Mouse (Mus musculus): ENCODE data around the gene Ddx24. TPM values are rescaled to one million over a fixed set of nuclear protein-coding genes. Genes with fewer than 3 reads are reported as not detected.
A peak's percentile ranks its signal among the peaks of the same experiment; 100 is the strongest.
"Not testable (repeated sequence)": the region's sequence is repeated elsewhere in the genome, so short reads cannot be mapped to it uniquely, and the experiment has no call there.

The Ddx24 gene
- polyA plus RNA-seq (2014; fragmentation: Nextera tagmentation; extraction: Ambion mirVana): 111 and 118 TPM in 2 replicates

DNA sequence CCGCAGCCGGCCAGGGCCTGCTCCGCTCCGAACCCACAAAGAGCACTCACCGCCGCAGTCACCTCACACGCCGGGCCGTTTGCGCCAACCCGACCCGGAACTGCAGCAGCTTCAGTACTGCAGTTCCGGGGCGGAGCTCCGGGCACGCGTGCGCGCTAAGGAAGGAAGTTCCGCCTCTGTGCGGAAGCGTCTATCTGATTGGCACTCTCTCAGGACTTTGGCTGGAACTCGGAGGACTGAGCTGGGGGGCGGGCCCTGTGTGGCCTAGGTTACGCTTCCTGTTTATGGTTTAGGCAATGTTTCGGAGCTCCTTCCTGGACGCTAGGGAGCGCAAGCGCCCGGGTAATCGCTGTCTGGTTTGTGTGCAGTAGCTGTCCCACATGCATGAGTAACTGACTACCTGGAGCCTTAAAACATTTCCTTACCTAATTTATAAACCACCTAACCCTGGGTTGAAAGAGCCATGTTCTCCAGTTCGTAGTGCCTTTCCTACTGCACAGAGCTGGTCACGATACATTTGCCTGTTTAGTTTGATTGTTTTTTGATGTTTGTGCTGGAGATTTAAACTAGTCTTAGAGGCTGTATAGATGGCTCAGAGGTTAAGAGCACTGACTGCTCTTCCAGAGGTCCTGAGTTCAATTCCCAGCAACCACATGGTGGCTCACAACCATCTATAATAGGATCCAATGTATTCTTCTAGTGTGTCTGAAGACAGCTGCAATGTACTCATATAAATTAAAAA is at the start of gene Ddx24:
Gene Ddx24 (minus strand): TSS at position 102 of the 742 bp plus-strand sequence.
- Histone ChIP-seq H3K27ac (ENCODE audit: low read depth, low read length) (0 out of 2 replicates have a peak within 1 kb of the TSS, but pooled peaks have one; percentile 27), H3K4me2 (ENCODE audit: low read depth) (peak within 1 kb of the TSS; percentile 88), H3K27me3 (ENCODE audit: control insufficient read depth, insufficient read depth, low read length) (no peaks in the 10 kb centered on the region), H3K9me3 (ENCODE audit: control insufficient read depth, low read length) (no peaks in the 10 kb centered on the region; the same call in 1 of the 2 replicates), H3K9ac (ENCODE audit: low read length) (peak within 1 kb of the TSS; percentile 76), H3K4me1 (ENCODE audit: control insufficient read depth, insufficient read depth, low read length) (peaks cover 10% of the 10 kb centered on the region; the same call in 1 of the 2 replicates), H3K4me3 (ENCODE audit: low read depth, low read length) (peak within 1 kb of the TSS; percentile 91), H3K36me3 (ENCODE audit: control insufficient read depth, insufficient read depth, low read length) (no peaks in the 10 kb centered on the region)
- peak; percentile 100 for ATAC-seq (ENCODE audit: insufficient read depth, low FRiP score, low TSS enrichment)
- DNase-seq (ENCODE audit: low spot score): peak; percentile 98
- 1% methylated on average over 33 of the region's 33 CpGs for WGBS

DNA sequence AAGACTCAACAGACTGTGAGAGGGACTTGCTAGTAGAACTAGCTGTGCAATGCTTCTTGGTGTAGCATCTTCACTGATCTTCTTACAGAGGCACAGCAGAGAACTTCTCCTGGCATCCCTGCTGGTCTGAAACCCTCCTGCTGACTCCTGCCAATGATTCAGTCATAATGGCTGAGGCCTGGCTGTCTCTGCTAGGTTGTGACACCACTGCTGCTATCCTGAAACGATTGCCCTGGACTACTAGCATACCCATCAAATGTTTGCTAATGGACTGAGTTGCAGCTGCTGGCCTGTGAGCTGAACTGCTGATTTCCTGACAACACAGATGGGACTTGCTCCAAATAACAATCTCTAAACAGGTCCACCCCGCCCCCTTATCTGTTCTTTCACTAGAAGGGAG is 48.9 kb upstream of the Ddx24 start:
- H3K36me3 ChIP-seq (ENCODE audit: control insufficient read depth, insufficient read depth, low read length): no peaks in the 10 kb centered on the region
- 48% methylated on average over 2 of the region's 2 CpGs for WGBS
- DNase-seq (ENCODE audit: low spot score) (no peak), ATAC-seq (ENCODE audit: insufficient read depth, low FRiP score, low TSS enrichment) (no peak)
- H3K9me3 ChIP-seq (ENCODE audit: control insufficient read depth, low read length): no peaks in the 10 kb centered on the region
- H3K4me3 ChIP-seq (ENCODE audit: low read depth, low read length): no peak overlapping the region
- no peak overlapping the region for H3K27ac ChIP-seq (ENCODE audit: low read depth, low read length)
- H3K9ac ChIP-seq (ENCODE audit: low read length): no peak overlapping the region
- no peak overlapping the region for H3K4me2 ChIP-seq (ENCODE audit: low read depth)
- no peaks in the 10 kb centered on the region for H3K27me3 ChIP-seq (ENCODE audit: control insufficient read depth, insufficient read depth, low read length)
- H3K4me1 ChIP-seq (ENCODE audit: control insufficient read depth, insufficient read depth, low read length): no peaks in the 10 kb centered on the region

DNA sequence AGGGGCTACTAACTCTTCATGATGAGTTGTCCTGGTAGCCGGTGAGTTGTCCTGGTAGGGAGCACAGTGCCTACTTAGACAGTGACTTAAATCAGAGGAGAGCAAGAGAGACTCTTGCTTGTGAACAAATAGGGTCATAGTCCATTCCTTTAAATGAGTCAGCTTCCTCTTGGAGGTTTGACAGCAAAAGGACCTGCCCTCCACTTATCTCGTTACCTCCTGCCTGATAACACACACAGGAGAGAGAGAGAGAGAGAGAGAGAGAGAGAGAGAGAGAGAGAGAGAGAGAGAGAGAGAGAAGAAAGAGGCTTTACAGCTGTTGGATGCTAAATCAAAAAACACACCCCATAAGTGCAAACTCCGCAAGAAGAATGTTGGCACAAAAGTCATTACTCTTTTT is 31.5 kb upstream of the Ddx24 start, which contains the start of gene Ifi27l2b:
Gene Ifi27l2b (minus strand): TSS at position 84 of the 400 bp plus-strand sequence.
- Histone ChIP-seq H3K9me3 (ENCODE audit: control insufficient read depth, low read length) (no peaks in the 10 kb centered on the region), H3K27me3 (ENCODE audit: control insufficient read depth, insufficient read depth, low read length) (no peaks in the 10 kb centered on the region), H3K36me3 (ENCODE audit: control insufficient read depth, insufficient read depth, low read length) (no peaks in the 10 kb centered on the region), H3K4me1 (ENCODE audit: control insufficient read depth, insufficient read depth, low read length) (no peaks in the 10 kb centered on the region), H3K9ac (ENCODE audit: low read length) (no peak within 1 kb of the TSS), H3K27ac (ENCODE audit: low read depth, low read length) (no peak within 1 kb of the TSS), H3K4me2 (ENCODE audit: low read depth) (no peak within 1 kb of the TSS), H3K4me3 (ENCODE audit: low read depth, low read length) (no peak within 1 kb of the TSS)
- DNase-seq (ENCODE audit: low spot score): no peak
- 88% methylated on average over 3 of the region's 3 CpGs for WGBS
- no peak for ATAC-seq (ENCODE audit: insufficient read depth, low FRiP score, low TSS enrichment)

DNA sequence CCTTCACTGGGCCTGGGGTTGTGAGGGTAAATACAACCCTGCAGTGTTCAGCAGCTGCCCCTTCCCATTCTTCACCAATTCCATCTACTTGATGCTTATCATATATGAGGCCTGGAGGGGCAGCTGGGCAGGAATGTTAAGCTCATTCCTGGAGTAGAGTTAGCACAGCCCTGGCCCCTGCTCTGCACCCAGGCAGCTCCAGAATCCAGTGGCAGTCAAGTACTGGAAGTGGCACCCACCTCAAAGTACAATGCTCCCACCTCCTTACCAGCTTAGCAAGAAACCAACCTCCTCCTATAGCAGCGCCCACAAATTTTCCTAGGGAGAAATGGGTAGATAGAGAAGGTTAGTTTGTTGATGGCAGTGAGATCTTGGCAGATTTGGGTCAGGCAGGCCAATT is 31.1 kb upstream of the Ddx24 start:
- not testable (repeated sequence) for H3K36me3 ChIP-seq (ENCODE audit: control insufficient read depth, insufficient read depth, low read length); H3K4me3 ChIP-seq (ENCODE audit: low read depth, low read length); DNase-seq (ENCODE audit: low spot score); H3K27ac ChIP-seq (ENCODE audit: low read depth, low read length); H3K27me3 ChIP-seq (ENCODE audit: control insufficient read depth, insufficient read depth, low read length); H3K9ac ChIP-seq (ENCODE audit: low read length); H3K9me3 ChIP-seq (ENCODE audit: control insufficient read depth, low read length); H3K4me2 ChIP-seq (ENCODE audit: low read depth); H3K4me1 ChIP-seq (ENCODE audit: control insufficient read depth, insufficient read depth, low read length); ATAC-seq (ENCODE audit: insufficient read depth, low FRiP score, low TSS enrichment)
- WGBS: no CpG with 5 or more reads among the region's 1 CpGs

DNA sequence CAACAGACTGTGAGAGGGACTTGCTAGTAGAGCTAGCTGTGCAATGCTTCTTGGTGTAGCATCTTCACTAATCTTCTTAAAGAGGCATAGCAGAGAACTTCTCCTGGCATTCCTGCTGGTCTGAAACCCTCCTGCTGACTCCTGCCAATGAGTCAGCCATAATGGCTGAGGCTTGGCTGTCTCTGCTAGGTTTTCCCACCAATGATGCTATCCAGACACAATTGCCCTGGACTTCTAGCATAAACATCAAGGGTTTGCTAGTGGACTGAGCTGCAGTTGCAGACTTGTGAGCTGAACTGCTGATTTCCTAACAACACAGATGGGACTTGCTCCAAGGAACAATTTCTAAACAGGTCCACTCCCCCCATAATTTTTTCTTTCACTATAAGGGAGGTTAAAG is 27.7 kb upstream of the Ddx24 start:
- no peak for ATAC-seq (ENCODE audit: insufficient read depth, low FRiP score, low TSS enrichment)
- H3K9me3 ChIP-seq (ENCODE audit: control insufficient read depth, low read length): no peaks in the 10 kb centered on the region
- DNase-seq (ENCODE audit: low spot score): no peak
- H3K27ac ChIP-seq (ENCODE audit: low read depth, low read length): no peak overlapping the region
- no peak overlapping the region for H3K4me3 ChIP-seq (ENCODE audit: low read depth, low read length)
- no peaks in the 10 kb centered on the region for H3K36me3 ChIP-seq (ENCODE audit: control insufficient read depth, insufficient read depth, low read length)
- no peak overlapping the region for H3K9ac ChIP-seq (ENCODE audit: low read length)
- H3K27me3 ChIP-seq (ENCODE audit: control insufficient read depth, insufficient read depth, low read length): no peaks in the 10 kb centered on the region
- H3K4me2 ChIP-seq (ENCODE audit: low read depth): no peak overlapping the region
- no peaks in the 10 kb centered on the region for H3K4me1 ChIP-seq (ENCODE audit: control insufficient read depth, insufficient read depth, low read length)

DNA sequence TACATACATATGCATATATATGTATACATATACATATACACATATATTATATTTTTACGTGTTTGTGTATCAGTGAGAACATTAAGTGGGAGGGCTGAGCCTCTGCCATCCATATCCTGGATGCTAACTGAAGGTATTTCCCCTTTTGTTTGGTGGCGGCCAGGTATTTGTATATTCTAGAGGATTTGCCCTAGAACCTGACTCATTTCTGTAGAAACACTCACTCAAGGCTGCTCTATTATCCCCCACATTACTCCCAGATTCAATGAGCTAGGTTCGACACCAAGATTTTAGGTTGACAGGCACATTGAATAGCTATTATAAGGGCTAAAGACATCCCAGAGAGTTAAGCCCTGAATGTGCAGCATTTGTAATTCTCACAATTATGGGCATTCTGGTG is 19.4 kb upstream of the Ddx24 start:
- Histone ChIP-seq H3K9me3 (ENCODE audit: control insufficient read depth, low read length) (no peaks in the 10 kb centered on the region), H3K27ac (ENCODE audit: low read depth, low read length) (no peak overlapping the region), H3K4me3 (ENCODE audit: low read depth, low read length) (no peak overlapping the region), H3K9ac (ENCODE audit: low read length) (no peak overlapping the region), H3K36me3 (ENCODE audit: control insufficient read depth, insufficient read depth, low read length) (no peaks in the 10 kb centered on the region), H3K4me1 (ENCODE audit: control insufficient read depth, insufficient read depth, low read length) (no peaks in the 10 kb centered on the region), H3K27me3 (ENCODE audit: control insufficient read depth, insufficient read depth, low read length) (no peaks in the 10 kb centered on the region), H3K4me2 (ENCODE audit: low read depth) (no peak overlapping the region)
- 82% methylated on average over 3 of the region's 3 CpGs for WGBS
- ATAC-seq (ENCODE audit: insufficient read depth, low FRiP score, low TSS enrichment): no peak
- DNase-seq (ENCODE audit: low spot score): no peak

DNA sequence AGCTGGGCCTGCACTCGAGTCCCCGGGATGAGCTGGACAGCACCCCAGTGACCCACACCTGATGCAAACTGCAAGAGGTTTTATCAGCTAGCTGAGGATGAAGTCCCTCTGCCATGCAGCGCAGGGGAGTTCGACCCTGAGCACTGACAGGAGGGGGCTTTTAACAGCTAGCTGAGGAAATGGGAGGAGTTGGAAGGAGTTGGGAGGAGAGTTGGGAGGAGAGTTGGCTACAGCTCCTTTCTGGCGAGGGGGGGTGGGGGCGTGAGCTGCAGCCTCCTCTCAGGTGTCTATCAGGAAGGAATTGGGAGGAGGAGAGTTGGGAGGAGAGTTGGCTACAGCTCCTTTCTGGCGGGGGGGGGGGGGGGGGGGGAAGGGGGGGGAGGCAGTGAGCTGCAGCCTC is 18.6 kb upstream of the Ddx24 start:
- WGBS: 41% methylated on average over 5 of the region's 7 CpGs
- H3K27me3 ChIP-seq (ENCODE audit: control insufficient read depth, insufficient read depth, low read length); H3K36me3 ChIP-seq (ENCODE audit: control insufficient read depth, insufficient read depth, low read length); H3K4me1 ChIP-seq (ENCODE audit: control insufficient read depth, insufficient read depth, low read length); DNase-seq (ENCODE audit: low spot score); ATAC-seq (ENCODE audit: insufficient read depth, low FRiP score, low TSS enrichment); H3K9me3 ChIP-seq (ENCODE audit: control insufficient read depth, low read length); H3K4me3 ChIP-seq (ENCODE audit: low read depth, low read length); H3K4me2 ChIP-seq (ENCODE audit: low read depth); H3K27ac ChIP-seq (ENCODE audit: low read depth, low read length); H3K9ac ChIP-seq (ENCODE audit: low read length): not testable (repeated sequence)

DNA sequence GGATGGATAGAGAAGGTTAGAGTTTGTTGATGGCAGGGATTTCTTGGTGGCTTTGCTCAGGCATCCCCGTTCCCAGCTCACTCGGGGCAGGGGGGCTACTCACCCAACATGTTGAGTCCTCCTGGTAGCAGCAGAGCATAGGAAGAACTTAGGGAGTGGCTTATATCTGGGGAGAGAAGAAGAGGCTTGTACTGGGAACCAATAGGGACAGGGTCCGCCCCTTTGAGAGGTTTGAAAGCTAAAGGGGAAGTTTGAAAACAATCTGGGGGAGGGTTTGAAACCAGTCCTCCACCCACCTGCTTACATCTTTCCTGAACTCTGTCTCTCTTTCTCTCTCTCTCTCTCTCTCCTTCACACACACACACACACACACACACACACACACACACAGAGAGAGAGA is 17.9 kb upstream of the Ddx24 start, which contains the start of gene Ifi27l2a:
Gene Ifi27l2a (minus strand): TSS at position 157 of the 400 bp plus-strand sequence.
- H3K9me3 ChIP-seq (ENCODE audit: control insufficient read depth, low read length): no peaks in the 10 kb centered on the region
- H3K27ac ChIP-seq (ENCODE audit: low read depth, low read length): no peak within 1 kb of the TSS
- no peak within 1 kb of the TSS for H3K4me2 ChIP-seq (ENCODE audit: low read depth)
- H3K36me3 ChIP-seq (ENCODE audit: control insufficient read depth, insufficient read depth, low read length): no peaks in the 10 kb centered on the region
- DNase-seq (ENCODE audit: low spot score) (no peak), ATAC-seq (ENCODE audit: insufficient read depth, low FRiP score, low TSS enrichment) (no peak)
- no peak within 1 kb of the TSS for H3K4me3 ChIP-seq (ENCODE audit: low read depth, low read length)
- H3K27me3 ChIP-seq (ENCODE audit: control insufficient read depth, insufficient read depth, low read length): no peaks in the 10 kb centered on the region
- no peaks in the 10 kb centered on the region for H3K4me1 ChIP-seq (ENCODE audit: control insufficient read depth, insufficient read depth, low read length)
- whole genome bisulfite sequencing: 43% methylated on average over 3 of the region's 3 CpGs
- H3K9ac ChIP-seq (ENCODE audit: low read length): no peak within 1 kb of the TSS

DNA sequence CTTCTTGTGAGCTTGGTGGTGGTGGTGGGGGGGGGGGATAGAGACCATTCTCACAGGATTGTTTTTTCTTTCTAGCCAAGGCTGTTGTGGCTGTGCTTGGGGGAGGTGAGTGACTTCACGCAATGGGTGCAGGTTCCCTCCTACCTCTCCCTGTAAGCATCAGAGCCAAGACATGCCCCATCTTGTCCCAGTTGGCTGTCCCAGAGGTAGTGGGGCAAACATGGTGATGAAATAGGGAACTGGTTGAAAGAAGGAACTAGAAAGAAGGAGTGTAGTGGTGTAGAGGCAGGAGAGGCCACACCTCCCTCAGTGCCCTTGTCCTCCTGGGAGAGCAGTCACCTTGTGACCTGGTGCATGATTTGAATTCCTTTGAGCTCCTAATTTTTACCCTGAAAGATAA is 12.0 kb upstream of the Ddx24 start:
- no peak overlapping the region for H3K4me2 ChIP-seq (ENCODE audit: low read depth)
- no peak overlapping the region for H3K27ac ChIP-seq (ENCODE audit: low read depth, low read length)
- H3K4me1 ChIP-seq (ENCODE audit: control insufficient read depth, insufficient read depth, low read length): no peaks in the 10 kb centered on the region
- DNase-seq (ENCODE audit: low spot score) (no peak), ATAC-seq (ENCODE audit: insufficient read depth, low FRiP score, low TSS enrichment) (no peak)
- H3K9me3 ChIP-seq (ENCODE audit: control insufficient read depth, low read length): no peaks in the 10 kb centered on the region
- WGBS: 79% methylated on average over 1 of the region's 1 CpGs
- no peak overlapping the region for H3K4me3 ChIP-seq (ENCODE audit: low read depth, low read length)
- no peak overlapping the region for H3K9ac ChIP-seq (ENCODE audit: low read length)
- H3K27me3 ChIP-seq (ENCODE audit: control insufficient read depth, insufficient read depth, low read length): no peaks in the 10 kb centered on the region
- no peaks in the 10 kb centered on the region for H3K36me3 ChIP-seq (ENCODE audit: control insufficient read depth, insufficient read depth, low read length)
